Mouse (Mus musculus): ENCODE results near the gene Pcgf1. TPM values are rescaled to one million over a fixed set of nuclear protein-coding genes. Genes with fewer than 3 reads are reported as not detected.

The Pcgf1 gene
- total RNA-seq, 1 experiment from 2014 or later: 9.5 TPM

GRCm38 (mm10) chr6:83057790-83058189, 19.9 kb upstream of the Pcgf1 start, which contains the start of gene Dqx1:
Gene Dqx1 (plus strand): TSS chr6:83057844.
- ATAC-seq (ENCODE audit: extremely low read depth, insufficient number of reproducible peaks, low FRiP score, poor library complexity, severe bottlenecking): no peak

GRCm38 (mm10) chr6:83058725-83059124, 18.9 kb upstream of the Pcgf1 start:
- no peak for ATAC-seq (ENCODE audit: extremely low read depth, insufficient number of reproducible peaks, low FRiP score, poor library complexity, severe bottlenecking)

- ATAC-seq (ENCODE audit: extremely low read depth, insufficient number of reproducible peaks, low FRiP score, poor library complexity, severe bottlenecking): no peak
These were observed 11.7 kb upstream of the Pcgf1 start for GRCm38 (mm10) chr6:83065995-83066394.

- ATAC-seq (ENCODE audit: extremely low read depth, insufficient number of reproducible peaks, low FRiP score, poor library complexity, severe bottlenecking): no peak
These were observed 11.2 kb upstream of the Pcgf1 start for GRCm38 (mm10) chr6:83066441-83066840.

- no peak for ATAC-seq (ENCODE audit: extremely low read depth, insufficient number of reproducible peaks, low FRiP score, poor library complexity, severe bottlenecking)
These were observed 9.4 kb upstream of the Pcgf1 start for GRCm38 (mm10) chr6:83068221-83068620.

- no peak for ATAC-seq (ENCODE audit: extremely low read depth, insufficient number of reproducible peaks, low FRiP score, poor library complexity, severe bottlenecking)
These were observed 8.8 kb upstream of the Pcgf1 start for GRCm38 (mm10) chr6:83068706-83069487.

GRCm38 (mm10) chr6:83069488-83070246, 8.0 kb upstream of the Pcgf1 start:
- ATAC-seq (ENCODE audit: extremely low read depth, insufficient number of reproducible peaks, low FRiP score, poor library complexity, severe bottlenecking): no peak

- no peak for ATAC-seq (ENCODE audit: extremely low read depth, insufficient number of reproducible peaks, low FRiP score, poor library complexity, severe bottlenecking)
These were observed 7.6 kb upstream of the Pcgf1 start, which contains the start of gene Tlx2 for GRCm38 (mm10) chr6:83070247-83070310. Gene Tlx2 (minus strand): TSS chr6:83070293.

- ATAC-seq (ENCODE audit: extremely low read depth, insufficient number of reproducible peaks, low FRiP score, poor library complexity, severe bottlenecking): no peak
These were observed 7.1 kb upstream of the Pcgf1 start for GRCm38 (mm10) chr6:83070311-83071219.

- ATAC-seq (ENCODE audit: extremely low read depth, insufficient number of reproducible peaks, low FRiP score, poor library complexity, severe bottlenecking): no peak
These were observed 6.4 kb upstream of the Pcgf1 start for GRCm38 (mm10) chr6:83071220-83071619.

GRCm38 (mm10) chr6:83074979-83075378, 2.7 kb upstream of the Pcgf1 start:
- ATAC-seq (ENCODE audit: extremely low read depth, insufficient number of reproducible peaks, low FRiP score, poor library complexity, severe bottlenecking): no peak

GRCm38 (mm10) chr6:83078324-83078858, 722 bp downstream of the Pcgf1 start:
- peak; percentile 91 for ATAC-seq (ENCODE audit: extremely low read depth, insufficient number of reproducible peaks, low FRiP score, poor library complexity, severe bottlenecking)

- ATAC-seq (ENCODE audit: extremely low read depth, insufficient number of reproducible peaks, low FRiP score, poor library complexity, severe bottlenecking): no peak
These were observed 2.5 kb downstream of the Pcgf1 start for GRCm38 (mm10) chr6:83080210-83080609.

- no peak for ATAC-seq (ENCODE audit: extremely low read depth, insufficient number of reproducible peaks, low FRiP score, poor library complexity, severe bottlenecking)
These were observed 5.8 kb downstream of the Pcgf1 start for GRCm38 (mm10) chr6:83083497-83083896.

GRCm38 (mm10) chr6:83084477-83084876, 6.8 kb downstream of the Pcgf1 start:
- no peak for ATAC-seq (ENCODE audit: extremely low read depth, insufficient number of reproducible peaks, low FRiP score, poor library complexity, severe bottlenecking)

GRCm38 (mm10) chr6:83086121-83087035, 8.7 kb downstream of the Pcgf1 start, which contains the start of gene Lbx2:
Gene Lbx2 (plus strand): TSS chr6:83086367.
- ATAC-seq (ENCODE audit: extremely low read depth, insufficient number of reproducible peaks, low FRiP score, poor library complexity, severe bottlenecking): no peak

- no peak for ATAC-seq (ENCODE audit: extremely low read depth, insufficient number of reproducible peaks, low FRiP score, poor library complexity, severe bottlenecking)
These were observed 9.7 kb downstream of the Pcgf1 start for GRCm38 (mm10) chr6:83087205-83087925.

GRCm38 (mm10) chr6:83087926-83088260, 10.2 kb downstream of the Pcgf1 start:
- ATAC-seq (ENCODE audit: extremely low read depth, insufficient number of reproducible peaks, low FRiP score, poor library complexity, severe bottlenecking): no peak
